Mouse (Mus musculus) right cerebral cortex, postnatal 36 days (tissue): ENCODE measurements around the gene Dhh.
"Not testable (repeated sequence)": the region's sequence is repeated elsewhere in the genome, so short reads cannot be mapped to it uniquely, and the experiment has no call there.

Experiments
- DNase-seq, 2 experiments: peaks; one replicate each; pipeline ENCODE4 v3.0.0; 2022; ENCODE audit warnings: low spot score in 2 of 2, mixed read lengths in 1 of 2

Gene Dhh

DNA sequence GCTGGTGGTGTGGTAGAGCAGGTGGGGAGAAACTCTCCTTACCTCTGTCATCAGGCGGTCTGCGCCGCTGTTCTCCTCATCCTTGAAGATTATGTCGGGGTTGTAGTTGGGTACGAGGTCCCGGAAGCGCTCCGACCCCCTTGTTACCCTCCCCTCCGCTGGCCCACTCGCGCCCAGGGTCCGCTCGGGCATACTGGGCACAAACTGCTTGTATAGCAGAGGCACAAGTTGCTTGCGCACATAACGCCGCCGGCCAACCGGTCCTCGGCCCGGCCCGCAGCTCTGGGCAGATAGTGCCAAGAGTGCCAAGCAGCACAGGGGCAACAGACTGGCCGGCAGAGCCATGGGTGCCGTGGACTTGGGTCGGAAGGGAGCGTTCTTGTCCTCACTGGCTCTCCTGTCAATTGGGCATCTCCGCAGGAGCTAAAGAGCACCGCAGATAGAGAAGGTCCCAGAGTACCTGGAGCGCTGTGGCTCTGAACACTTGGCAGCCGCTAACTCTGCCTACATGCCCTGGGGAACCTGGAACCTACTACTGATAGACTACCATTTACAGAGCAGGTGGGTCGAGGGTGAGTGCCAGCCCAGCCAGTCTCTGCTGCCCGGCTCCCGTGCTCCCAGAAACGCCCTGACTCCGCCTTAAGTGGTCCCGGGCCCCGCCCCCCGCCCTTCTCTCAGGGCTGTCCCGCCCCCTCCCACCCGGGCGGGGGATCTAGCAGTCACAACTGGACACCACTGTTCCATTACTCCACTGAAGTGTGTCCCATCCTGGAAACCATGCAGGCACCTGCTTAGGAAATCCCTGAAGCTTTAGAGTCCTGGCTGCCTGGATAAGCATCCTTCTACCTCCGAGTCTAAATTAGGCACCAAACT lies at the start of gene Dhh:
Gene Dhh (minus strand): TSS at position 613 of the 873 bp plus-strand sequence.
- DNase-seq, result no peak

- no peak for DNase-seq
Measured at GRCm38 (mm10) chr15:98947884-98948283, 49.5 kb upstream of the Dhh start.

DNA sequence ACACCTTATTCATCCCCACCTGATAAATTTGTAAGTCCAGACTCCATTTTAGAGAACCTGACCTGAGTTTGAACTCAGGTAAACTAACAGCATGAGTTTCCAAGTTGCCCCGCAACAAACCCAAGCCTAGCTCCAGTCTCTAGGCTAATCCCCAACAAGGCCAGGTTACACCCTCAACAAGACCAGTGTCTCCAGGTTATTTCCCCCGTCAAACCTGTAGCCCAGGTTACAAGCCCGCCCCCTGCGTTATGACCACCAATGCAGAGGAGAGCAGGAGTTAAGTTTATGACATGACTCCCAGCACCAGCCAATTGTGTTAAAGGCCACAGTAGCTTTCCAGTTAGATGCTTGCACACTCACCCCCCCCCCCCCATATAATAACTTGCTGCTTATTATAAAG lies 44.8 kb upstream of the Dhh start:
- DNase-seq, result no peak

- DNase-seq, result no peak
Measured at GRCm38 (mm10) chr15:98942081-98942480, 43.7 kb upstream of the Dhh start.

- DNase-seq, result no peak
Measured at GRCm38 (mm10) chr15:98941539-98941938, 43.2 kb upstream of the Dhh start.

GRCm38 (mm10) chr15:98940816-98941215 lies 42.5 kb upstream of the Dhh start:
- no peak for DNase-seq

DNA sequence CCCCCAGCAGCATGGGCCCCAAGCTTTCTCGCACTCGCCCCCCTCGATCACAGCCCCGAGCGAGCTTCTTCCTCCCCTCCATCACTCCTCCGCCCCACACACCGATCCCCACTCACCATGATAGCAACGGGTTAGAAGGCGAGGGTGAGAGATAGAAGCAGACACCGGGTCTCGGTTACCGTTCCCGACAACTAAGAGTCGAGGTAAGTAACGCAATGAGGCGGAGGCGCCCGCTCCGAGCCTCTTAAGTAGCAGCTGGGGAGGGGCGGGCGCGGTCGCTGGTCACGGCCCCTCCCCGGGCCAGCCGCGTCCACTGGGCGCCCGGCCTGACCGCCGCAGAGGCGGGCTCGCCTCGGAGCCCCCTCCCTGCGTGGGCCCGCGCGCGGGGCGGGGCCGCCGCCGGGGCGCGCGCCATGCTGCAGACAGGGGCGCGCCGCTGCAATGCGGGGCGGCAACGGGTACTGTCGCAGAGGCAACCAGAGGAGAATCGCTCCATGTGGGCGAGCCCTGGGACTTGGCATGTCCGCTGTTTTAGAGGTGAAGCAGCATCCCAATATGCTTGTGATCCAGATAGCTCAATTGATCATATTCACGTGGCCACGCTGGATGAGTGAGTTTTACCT lies 36.0 kb upstream of the Dhh start, which contains the start of gene Tuba1b:
Gene Tuba1b (minus strand): TSS at position 349 of the 623 bp plus-strand sequence.
- peak; percentile 88 to 90 for DNase-seq

GRCm38 (mm10) chr15:98933833-98934216 lies 35.5 kb upstream of the Dhh start:
- peak; percentile 92 to 95 for DNase-seq

- not testable (repeated sequence) for DNase-seq
Measured at GRCm38 (mm10) chr15:98933004-98933671, 34.8 kb upstream of the Dhh start.

DNA sequence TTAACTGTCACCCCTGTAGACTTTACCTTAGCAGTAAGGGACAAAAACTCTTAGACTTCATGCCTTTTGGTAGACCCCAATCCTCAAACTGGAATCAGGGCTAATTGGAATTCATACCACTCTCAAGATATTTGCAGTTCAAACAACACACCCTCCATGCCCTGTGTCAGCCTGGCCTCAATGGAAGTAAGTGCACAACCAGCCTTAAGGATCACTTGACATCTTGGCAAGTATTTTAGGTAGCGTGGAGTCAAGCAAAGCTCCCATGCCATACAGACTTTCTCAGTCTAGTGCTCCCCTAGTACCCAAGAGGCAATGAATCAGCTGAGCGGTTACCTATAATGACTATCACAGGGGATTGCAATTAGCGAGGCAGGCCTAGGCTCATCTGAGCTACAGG lies 32.7 kb upstream of the Dhh start:
- no peak for DNase-seq

DNA sequence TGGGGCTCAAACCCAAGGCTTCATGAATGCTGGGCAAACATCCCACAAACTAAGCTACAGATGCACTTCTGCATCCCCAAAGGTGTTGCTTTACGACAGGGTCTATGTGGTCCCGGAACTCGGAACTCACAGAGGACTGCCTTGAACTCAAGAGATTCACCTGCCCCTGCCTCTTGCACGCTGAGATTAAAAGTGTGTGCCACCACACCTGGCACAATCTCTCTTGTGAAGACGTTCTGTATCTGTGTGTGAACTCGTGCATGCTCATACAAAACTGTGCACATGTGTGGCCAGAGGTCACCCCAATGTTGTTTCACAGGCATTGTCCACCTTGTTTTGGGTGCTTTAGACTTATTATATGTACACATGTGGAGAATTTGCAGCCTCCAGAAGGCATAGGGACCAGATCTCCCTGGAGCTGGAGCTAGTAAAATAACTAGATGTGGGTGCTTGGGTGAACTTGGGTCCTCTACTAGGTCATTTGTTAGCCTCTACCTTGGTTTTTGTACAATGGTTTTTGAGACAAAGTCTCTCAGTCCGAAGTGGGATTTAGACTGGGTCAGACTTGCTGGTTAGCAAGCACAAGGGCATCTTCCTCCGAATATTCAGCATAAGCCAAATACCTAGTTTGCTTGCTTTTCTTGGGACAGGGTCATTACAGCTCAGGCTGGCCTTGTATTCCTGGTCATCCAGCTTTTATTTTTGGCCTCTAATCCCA lies 31.8 kb upstream of the Dhh start:
- DNase-seq, result no peak

DNA sequence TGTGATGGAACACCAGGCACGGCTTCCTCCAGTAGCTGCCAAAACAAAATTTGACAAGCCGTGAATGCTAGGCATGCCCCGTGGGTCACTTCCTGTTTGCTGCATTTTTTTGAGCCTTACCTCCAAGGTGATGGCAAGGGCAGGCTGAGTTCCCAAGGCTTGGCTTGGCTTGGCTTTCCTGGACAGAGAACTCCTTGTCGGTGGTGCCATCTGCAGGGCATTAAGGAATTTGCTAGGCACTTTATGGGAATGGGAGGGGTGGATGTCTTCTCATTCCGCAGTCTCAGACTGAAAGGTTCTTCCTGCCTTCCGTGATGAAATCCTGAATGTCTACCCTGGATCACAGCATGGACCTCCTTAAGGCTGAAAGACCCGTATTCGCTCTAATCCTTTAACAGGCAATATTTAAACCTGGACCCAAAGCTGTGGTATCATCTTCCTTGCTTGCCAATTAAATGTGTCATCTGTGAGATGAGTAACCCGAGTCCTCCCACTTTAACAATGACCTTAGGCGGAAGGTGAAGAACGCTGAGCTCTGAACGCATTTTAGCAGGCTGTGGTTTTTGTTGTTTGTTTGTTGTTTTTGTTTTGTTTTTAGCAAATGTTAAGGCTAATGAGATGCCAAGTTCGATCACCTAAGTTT lies 30.4 kb upstream of the Dhh start:
- DNase-seq, result peak in 1 of 2 experiments; percentile 45

DNA sequence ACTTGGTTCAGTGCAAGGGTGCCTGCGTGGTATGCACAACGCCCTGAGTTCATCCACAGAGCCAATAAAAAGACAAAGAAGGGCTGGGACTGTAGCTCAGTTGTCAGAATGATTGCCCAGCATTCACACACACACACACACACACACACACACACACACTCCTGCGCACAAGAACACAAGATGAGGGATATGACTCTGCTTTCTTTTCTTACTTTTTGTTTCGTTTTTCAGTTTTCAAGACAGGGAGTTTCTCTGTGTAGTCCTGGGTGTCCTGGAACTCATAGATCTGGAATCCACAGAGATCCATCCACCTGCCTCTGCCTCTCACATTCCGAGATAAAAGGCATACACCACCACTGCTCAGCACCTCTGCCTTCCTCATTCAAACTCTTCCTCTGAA lies 29.2 kb upstream of the Dhh start:
- DNase-seq, result no peak

DNA sequence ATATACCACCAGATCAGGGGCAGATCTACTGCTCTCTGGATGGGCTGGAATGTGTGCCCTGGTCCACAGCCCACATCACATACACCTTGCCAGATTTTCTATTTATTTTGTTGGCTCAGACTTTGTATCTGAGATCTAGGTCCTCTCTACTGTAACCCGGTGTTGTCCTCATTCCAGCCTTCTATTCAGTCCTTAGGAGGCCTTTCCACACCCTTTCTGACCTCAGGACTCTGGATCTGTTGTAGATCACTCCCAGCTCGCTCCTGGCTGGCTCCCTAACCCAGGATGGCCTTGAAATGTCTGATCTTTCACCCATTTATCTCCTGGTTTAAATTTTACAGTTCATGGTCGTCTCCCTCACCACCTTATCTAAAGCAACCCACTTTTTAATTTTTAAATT lies 26.3 kb upstream of the Dhh start:
- no peak for DNase-seq

DNA sequence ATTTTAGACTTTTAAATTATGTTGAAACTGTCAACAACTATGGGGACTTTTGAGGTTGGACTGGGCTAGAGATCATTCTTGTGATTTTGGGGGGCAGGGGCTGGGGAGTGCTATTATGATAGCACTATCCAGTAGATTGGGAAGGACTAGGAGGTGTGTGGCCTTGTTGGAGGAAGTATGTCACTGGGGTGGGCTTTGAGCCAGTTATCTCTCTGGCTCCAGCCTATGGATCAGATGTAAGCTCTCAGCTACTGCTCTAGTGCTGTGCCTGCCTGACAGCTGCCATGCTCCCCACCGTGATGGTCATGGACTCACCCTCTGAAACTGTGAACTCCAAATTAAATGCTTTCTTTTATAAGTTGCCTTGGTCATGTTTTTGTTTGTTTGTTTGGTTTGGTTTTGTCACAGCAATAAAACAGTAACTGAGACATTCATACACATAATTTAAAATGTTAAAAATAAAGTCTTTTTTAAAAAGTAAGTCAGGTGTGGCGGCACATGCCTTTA lies 24.7 kb upstream of the Dhh start:
- no peak for DNase-seq

DNA sequence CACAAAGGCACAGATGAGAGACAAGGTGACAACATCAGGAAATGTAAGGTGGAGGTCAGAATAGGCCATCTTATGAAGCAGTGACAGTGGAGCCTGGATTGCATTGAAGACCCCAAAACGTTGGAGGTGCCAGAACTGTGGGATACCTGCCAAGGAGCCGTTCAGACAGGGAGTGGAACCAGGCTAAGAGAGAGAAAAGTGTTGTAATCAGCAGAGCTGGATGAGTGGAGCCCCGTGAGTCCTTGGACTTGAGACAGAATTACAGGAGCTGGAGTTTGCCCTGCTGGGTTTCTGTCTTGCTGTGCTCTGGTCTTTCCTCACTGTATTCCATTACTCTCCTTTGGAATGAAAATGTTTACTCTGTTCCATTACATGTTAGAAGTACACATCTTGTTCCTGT lies 24.2 kb upstream of the Dhh start:
- DNase-seq, result no peak

DNA sequence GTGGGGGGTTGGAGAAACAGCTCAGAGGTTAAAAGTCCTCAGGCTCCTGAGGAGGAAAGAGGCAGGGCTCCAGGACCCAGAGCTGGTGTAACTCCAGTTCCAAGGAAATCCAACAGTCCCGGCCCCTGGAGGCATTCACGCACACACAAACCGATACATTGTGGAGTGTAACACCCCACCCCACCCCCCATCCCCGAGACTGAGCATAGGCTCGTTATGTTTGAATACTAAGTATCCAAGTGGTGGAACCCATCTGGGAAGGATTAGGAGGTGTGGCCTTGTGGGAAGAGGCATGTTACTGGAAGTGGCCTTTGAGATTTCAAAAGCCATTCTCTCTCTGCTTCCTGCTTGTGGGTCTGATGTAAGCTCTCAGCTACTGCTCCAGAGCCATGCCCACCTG lies 23.2 kb upstream of the Dhh start:
- DNase-seq, result no peak

- not testable (repeated sequence) for DNase-seq
Measured at GRCm38 (mm10) chr15:98918499-98918895, 20.2 kb upstream of the Dhh start.

DNA sequence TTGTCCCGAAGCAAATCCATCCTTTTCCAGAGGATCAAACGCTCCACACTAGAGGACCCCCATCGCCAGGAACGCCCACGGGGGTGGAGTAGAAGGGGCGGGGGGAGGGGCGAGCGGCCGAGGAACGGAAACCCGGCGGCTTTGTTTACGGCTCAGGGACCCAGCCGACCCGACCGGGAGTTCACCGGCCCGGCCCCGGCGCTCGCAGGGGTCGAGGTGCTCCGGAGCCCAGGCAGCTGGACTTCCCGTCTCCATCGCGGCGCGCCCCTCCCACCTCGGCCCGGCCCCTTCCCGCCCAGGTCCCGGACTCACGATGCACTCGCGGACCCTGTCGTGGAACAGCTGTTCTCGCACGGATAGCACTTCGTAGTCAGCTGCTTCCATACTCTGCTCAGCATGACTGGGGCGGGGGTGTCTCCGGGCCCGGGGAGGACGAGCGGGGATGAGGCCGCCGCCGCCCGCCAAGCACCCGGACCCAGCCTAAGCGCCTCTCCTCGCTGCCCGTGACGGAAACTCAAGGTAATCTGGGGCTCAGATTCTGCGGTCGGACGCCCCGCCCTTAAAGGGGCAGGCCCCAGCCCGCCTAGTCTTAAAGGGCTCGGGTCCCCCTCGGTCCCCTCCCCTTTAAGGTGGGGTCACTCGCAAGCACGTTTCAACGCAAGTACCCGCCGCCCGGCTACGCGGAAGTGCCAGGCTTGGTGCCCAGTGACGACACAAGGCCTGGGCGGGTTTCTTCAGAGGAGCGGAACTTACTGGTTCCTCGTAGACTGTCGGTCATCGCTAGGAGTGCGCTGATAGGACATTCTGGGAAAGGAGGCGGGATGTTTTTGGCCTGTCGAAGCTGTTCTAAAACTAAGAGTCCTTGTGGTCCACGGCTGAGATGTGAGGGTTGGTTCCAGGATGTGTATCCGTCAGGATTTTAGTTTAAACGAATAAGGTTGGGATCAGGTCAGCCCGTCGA lies 19.5 kb upstream of the Dhh start, which contains the start of gene Lmbr1l:
Gene Lmbr1l (minus strand): TSS at position 694 of the 961 bp plus-strand sequence.
- DNase-seq, result peak; percentile 99

GRCm38 (mm10) chr15:98917091-98917490 lies 18.8 kb upstream of the Dhh start:
- DNase-seq, result no peak
